Mouse (Mus musculus): ENCODE data around the gene S1pr2. TPM values are rescaled to one million over a fixed set of nuclear protein-coding genes. Genes with fewer than 3 reads are reported as not detected.
A peak's percentile ranks its signal among the peaks of the same experiment; 100 is the strongest.
"Not testable (repeated sequence)": the region's sequence is repeated elsewhere in the genome, so short reads cannot be mapped to it uniquely, and the experiment has no call there.

Gene S1pr2
- polyA plus RNA-seq, 2 experiments: 1.3 to 2.3 TPM

- no peak for DNase-seq (ENCODE audit: low read depth in 3 of 3, low spot score in 3 of 3)
- H3K4me2 ChIP-seq (ENCODE audit: low read depth): peak overlapping the region; percentile 49
- peaks cover 34% of the 10 kb centered on the region for H3K27me3 ChIP-seq (ENCODE audit: control insufficient read depth, insufficient read depth, low read length)
- ATAC-seq (ENCODE audit: insufficient read depth): peak; percentile 14
- no peaks in the 10 kb centered on the region for H3K36me3 ChIP-seq (replicated peaks; ENCODE audit: control insufficient read depth, insufficient read depth, low read depth)
- H3K9ac ChIP-seq (replicated peaks): no peak overlapping the region
- no peaks in the 10 kb centered on the region for H3K9me3 ChIP-seq (ENCODE audit: control insufficient read depth, low read length)
- peaks cover 8 to 28% of the 10 kb centered on the region in 2 experiments for H3K4me1 ChIP-seq (replicated peaks; ENCODE audit: control insufficient read depth in 2 of 2, insufficient read depth in 2 of 2, low read length in 1 of 2)
- peak overlapping the region; percentile 48 to 53 for H3K4me3 ChIP-seq (ENCODE audit: insufficient read depth in 1 of 2, low read depth in 2 of 2, low read length in 2 of 2)
- TF ChIP-seq CTCF (IDR thresholded peaks at IDR 0.05; ENCODE audit: low read depth): 0 out of 2 replicates have a peak, but pooled peaks have one; percentile 5
- TF ChIP-seq EP300 (IDR thresholded peaks at IDR 0.05; ENCODE audit: low read depth): no peak
- 2% methylated on average over 29 of the region's 29 CpGs for WGBS (ENCODE audit: insufficient replicate concordance)
- H3K27ac ChIP-seq: no peak overlapping the region
Measured at GRCm38 (mm10) chr9:21014691-21015570, 38.4 kb upstream of the S1pr2 start.

GRCm38 (mm10) chr9:21012368-21012767, 35.8 kb upstream of the S1pr2 start:
- Histone ChIP-seq H3K4me1 (replicated peaks; ENCODE audit: control insufficient read depth in 2 of 2, insufficient read depth in 2 of 2, low read length in 1 of 2) (peaks cover 6 to 27% of the 10 kb centered on the region in 2 experiments), H3K4me3 (ENCODE audit: insufficient read depth in 1 of 2, low read depth in 2 of 2, low read length in 2 of 2) (no peak overlapping the region), H3K36me3 (replicated peaks; ENCODE audit: control insufficient read depth, insufficient read depth, low read depth) (no peaks in the 10 kb centered on the region; the same call in 1 of the 2 replicates), H3K9ac (replicated peaks) (no peak overlapping the region), H3K27me3 (ENCODE audit: control insufficient read depth, insufficient read depth, low read length) (peaks cover 31% of the 10 kb centered on the region), H3K4me2 (ENCODE audit: low read depth) (no peak overlapping the region), H3K27ac (no peak overlapping the region), H3K9me3 (ENCODE audit: control insufficient read depth, low read length) (no peaks in the 10 kb centered on the region)
- ATAC-seq (ENCODE audit: insufficient read depth): no peak
- 0% methylated on average over 1 of the region's 1 CpGs for WGBS (ENCODE audit: insufficient replicate concordance)
- TF ChIP-seq EP300 (IDR thresholded peaks at IDR 0.05; ENCODE audit: low read depth) (no peak), CTCF (IDR thresholded peaks at IDR 0.05; ENCODE audit: low read depth) (peak; percentile 60)
- DNase-seq (ENCODE audit: low read depth in 3 of 3, low spot score in 3 of 3): no peak

GRCm38 (mm10) chr9:21011846-21012312, 35.3 kb upstream of the S1pr2 start:
- Histone ChIP-seq H3K27ac (no peak overlapping the region; the same call in none of the 2 replicates), H3K4me1 (replicated peaks; ENCODE audit: control insufficient read depth in 2 of 2, insufficient read depth in 2 of 2, low read length in 1 of 2) (peaks cover 6 to 23% of the 10 kb centered on the region in 2 experiments), H3K9ac (replicated peaks) (peak overlapping the region; percentile 15), H3K27me3 (ENCODE audit: control insufficient read depth, insufficient read depth, low read length) (peaks cover 27% of the 10 kb centered on the region), H3K36me3 (replicated peaks; ENCODE audit: control insufficient read depth, insufficient read depth, low read depth) (no peaks in the 10 kb centered on the region; the same call in 1 of the 2 replicates), H3K4me2 (ENCODE audit: low read depth) (no peak overlapping the region; the same call in 1 of the 2 replicates), H3K9me3 (ENCODE audit: control insufficient read depth, low read length) (no peaks in the 10 kb centered on the region), H3K4me3 (ENCODE audit: insufficient read depth in 1 of 2, low read depth in 2 of 2, low read length in 2 of 2) (no peak overlapping the region)
- no peak for DNase-seq (ENCODE audit: low read depth in 3 of 3, low spot score in 3 of 3)
- 14% methylated on average over 5 of the region's 5 CpGs for WGBS (ENCODE audit: insufficient replicate concordance)
- ATAC-seq (ENCODE audit: insufficient read depth): no peak
- TF ChIP-seq CTCF (IDR thresholded peaks at IDR 0.05; ENCODE audit: low read depth) (no peak), EP300 (IDR thresholded peaks at IDR 0.05; ENCODE audit: low read depth) (no peak)

GRCm38 (mm10) chr9:21010939-21011541, 34.5 kb upstream of the S1pr2 start:
- H3K9ac ChIP-seq (replicated peaks); H3K4me3 ChIP-seq (ENCODE audit: insufficient read depth in 1 of 2, low read depth in 2 of 2, low read length in 2 of 2); DNase-seq (ENCODE audit: low read depth in 3 of 3, low spot score in 3 of 3); H3K4me2 ChIP-seq (ENCODE audit: low read depth); ATAC-seq (ENCODE audit: insufficient read depth); H3K9me3 ChIP-seq (ENCODE audit: control insufficient read depth, low read length); H3K27ac ChIP-seq; H3K36me3 ChIP-seq (replicated peaks; ENCODE audit: control insufficient read depth, insufficient read depth, low read depth): not testable (repeated sequence)
- H3K4me1 ChIP-seq (replicated peaks; ENCODE audit: control insufficient read depth in 2 of 2, insufficient read depth in 2 of 2, low read length in 1 of 2): peaks cover 6 to 17% of the 10 kb centered on the region in 2 experiments
- WGBS (ENCODE audit: insufficient replicate concordance): 61% methylated on average over 9 of the region's 9 CpGs
- peaks cover 19% of the 10 kb centered on the region for H3K27me3 ChIP-seq (ENCODE audit: control insufficient read depth, insufficient read depth, low read length)

GRCm38 (mm10) chr9:21010362-21010761, 33.8 kb upstream of the S1pr2 start:
- no peak overlapping the region for H3K4me2 ChIP-seq (ENCODE audit: low read depth)
- H3K4me1 ChIP-seq (replicated peaks; ENCODE audit: control insufficient read depth in 2 of 2, insufficient read depth in 2 of 2, low read length in 1 of 2): peaks cover 6 to 16% of the 10 kb centered on the region in 2 experiments
- peaks cover 12% of the 10 kb centered on the region for H3K27me3 ChIP-seq (ENCODE audit: control insufficient read depth, insufficient read depth, low read length)
- 39% methylated on average over 2 of the region's 2 CpGs for WGBS (ENCODE audit: insufficient replicate concordance)
- H3K36me3 ChIP-seq (replicated peaks; ENCODE audit: control insufficient read depth, insufficient read depth, low read depth): no peaks in the 10 kb centered on the region; the same call in 1 of the 2 replicates
- no peak overlapping the region for H3K4me3 ChIP-seq (ENCODE audit: insufficient read depth in 1 of 2, low read depth in 2 of 2, low read length in 2 of 2)
- no peak for DNase-seq (ENCODE audit: low read depth in 3 of 3, low spot score in 3 of 3)
- ATAC-seq (ENCODE audit: insufficient read depth): no peak
- H3K27ac ChIP-seq: no peak overlapping the region
- no peak overlapping the region for H3K9ac ChIP-seq (replicated peaks)
- TF ChIP-seq EP300 (IDR thresholded peaks at IDR 0.05; ENCODE audit: low read depth) (no peak), CTCF (IDR thresholded peaks at IDR 0.05; ENCODE audit: low read depth) (no peak)
- H3K9me3 ChIP-seq (ENCODE audit: control insufficient read depth, low read length): no peaks in the 10 kb centered on the region

Measured in liver, embryonic 14.5 days (tissue).